Mouse (Mus musculus): ENCODE results near the gene Fam187b.

DNA sequence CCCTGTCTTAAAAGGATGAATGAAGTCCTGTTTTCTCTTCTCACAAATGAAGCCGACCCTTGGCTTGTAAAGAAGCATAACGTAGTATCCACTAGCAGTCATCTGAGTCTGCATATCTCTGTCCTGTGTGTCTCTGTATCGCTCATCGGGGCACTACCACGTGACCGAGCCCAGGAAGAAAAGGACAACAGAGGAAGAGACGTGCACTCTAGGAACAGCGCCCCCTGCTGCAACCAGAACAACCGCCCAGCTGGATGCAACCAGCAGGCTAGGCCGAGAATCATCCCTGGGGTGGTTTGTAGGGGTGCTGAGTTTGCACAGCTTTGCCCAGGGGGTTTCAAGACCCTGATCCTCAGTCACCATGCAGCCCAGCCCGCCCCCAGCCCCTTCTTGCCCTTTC, 61.2 kb downstream of the Fam187b start:
- TF ChIP-seq CTCF (IDR thresholded peaks at IDR 0.05; ENCODE audit: control insufficient read depth, insufficient read depth, insufficient read length) (peak; percentile 33), FOSL1 (IDR thresholded peaks at IDR 0.05; ENCODE audit: insufficient read depth, low read length, poor library complexity, severe bottlenecking) (no peak), USF1 (IDR thresholded peaks at IDR 0.05; ENCODE audit: low read depth) (peak; percentile 12), MAX (IDR thresholded peaks at IDR 0.05) (no peak), MYOD1 (IDR thresholded peaks at IDR 0.05; ENCODE audit: control insufficient read depth, insufficient read length, low read depth) (no peak), CEBPB (IDR thresholded peaks at IDR 0.05; ENCODE audit: low read depth) (no peak)

Data from C2C12 (cell line).